Mouse (Mus musculus): ENCODE results near the gene Acin1.
A peak's percentile ranks its signal among the peaks of the same experiment; 100 is the strongest.

Acin1 gene

DNA sequence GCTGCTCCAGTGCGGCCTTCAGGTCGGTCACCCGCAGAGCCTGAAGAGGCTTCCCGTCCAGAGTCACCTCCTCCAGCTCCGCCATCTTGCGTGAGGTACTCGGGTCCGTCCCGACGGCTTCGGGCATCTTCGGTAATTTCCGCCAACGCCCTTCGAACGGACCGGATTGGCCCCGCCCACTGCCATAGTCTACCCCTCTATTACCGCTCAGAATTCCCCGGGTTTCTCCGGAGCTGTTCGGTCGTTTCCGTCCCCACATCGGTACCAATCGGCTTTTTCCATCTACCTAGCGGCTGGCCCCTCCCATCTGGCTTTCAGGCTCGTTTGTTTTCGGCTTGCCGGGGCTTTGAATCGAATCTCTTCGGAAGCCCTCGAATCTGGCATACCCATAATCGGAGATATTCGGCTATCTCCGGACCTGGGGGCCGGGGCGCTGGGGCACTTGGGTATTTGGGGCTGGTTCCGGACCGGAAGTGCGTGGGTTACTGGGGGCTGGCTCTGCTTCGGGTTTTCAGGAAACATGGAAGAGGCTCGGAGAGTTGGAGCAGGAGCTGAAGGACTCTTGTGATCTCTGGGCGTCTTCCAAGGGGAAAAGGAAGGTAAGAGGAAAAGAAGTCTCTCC lies at the start of gene Acin1:
Gene Acin1, minus strand, starts transcription at position 410 of the 622 bp plus-strand sequence.
- peak; percentile 99 for DNase-seq

DNA sequence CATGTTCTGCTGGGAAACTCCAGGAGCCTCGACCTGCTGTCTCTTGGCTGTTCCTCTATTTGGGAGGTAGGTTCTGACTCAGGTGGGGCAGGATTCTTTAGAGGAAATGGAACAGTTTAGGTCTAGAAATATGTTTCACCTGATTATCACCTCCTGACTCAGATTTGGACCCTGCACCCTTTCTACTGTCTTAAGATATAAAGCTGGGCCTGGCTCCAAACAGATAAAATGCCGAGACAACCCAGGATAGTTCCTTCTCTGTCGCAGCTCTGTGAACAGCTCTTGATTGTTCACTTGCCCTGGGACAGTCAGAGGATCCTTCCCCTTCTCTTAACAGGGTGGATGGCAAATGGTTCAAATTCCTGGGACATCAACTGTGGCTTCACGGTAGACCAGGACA lies 48.5 kb upstream of the Acin1 start:
- no peak for DNase-seq

DNA sequence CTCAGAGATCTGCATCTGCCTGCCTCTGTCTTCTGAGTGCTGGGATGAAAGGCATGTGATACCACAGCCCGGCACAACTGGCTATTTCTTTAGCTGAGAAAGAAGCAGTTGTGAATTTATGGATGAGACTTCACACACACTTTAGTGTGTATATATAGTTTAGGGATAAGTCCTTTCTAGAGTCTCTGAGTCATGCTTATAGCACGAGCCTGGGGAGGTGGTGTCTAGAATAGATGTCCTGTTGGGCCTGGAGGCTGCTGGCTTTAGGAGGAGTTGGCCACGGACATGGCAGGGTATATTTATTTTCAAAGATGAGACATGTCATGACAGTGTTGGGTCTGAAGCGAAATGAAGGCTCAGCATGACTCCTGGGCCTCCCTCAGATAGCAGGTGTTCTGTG lies 47.3 kb upstream of the Acin1 start:
- no peak for DNase-seq

DNA sequence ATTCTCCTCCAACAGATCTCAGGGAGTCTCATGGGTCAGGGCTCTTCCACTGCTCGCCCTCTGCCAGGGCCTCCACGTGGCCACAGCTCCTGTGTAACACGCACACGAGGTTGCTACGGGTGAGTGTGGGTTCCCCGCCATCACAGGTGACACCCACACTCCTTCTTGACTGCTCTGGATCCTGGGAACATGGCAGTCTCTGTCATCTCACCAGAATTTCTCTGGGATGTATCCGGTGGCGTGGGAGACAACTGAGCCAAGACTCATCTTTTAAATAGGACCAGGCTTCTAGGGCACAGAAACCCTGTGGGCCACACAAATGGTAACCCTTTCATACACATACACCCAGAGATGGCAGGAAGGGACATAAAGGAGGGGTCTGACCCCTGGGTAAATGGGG lies 45.5 kb upstream of the Acin1 start:
- no peak for DNase-seq

DNA sequence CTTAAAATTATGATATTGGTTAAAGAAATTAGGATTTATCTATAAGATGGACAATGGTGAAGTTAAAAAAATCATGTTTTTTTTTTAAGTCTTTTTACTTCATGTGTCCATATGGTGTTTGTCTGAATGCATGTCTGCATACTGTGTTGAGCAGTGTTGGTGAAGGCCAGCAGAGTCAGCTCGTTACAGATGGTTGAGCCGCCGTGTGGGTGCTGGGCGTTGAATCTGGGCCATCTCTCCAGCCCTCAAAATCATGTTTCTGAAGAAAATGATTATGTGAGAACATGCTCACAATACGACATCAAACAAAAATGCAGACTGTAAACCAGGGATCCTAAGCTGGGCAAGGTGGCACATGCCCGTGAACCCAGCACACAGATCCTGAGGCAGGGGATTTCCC lies 43.6 kb upstream of the Acin1 start:
- DNase-seq = no peak

DNA sequence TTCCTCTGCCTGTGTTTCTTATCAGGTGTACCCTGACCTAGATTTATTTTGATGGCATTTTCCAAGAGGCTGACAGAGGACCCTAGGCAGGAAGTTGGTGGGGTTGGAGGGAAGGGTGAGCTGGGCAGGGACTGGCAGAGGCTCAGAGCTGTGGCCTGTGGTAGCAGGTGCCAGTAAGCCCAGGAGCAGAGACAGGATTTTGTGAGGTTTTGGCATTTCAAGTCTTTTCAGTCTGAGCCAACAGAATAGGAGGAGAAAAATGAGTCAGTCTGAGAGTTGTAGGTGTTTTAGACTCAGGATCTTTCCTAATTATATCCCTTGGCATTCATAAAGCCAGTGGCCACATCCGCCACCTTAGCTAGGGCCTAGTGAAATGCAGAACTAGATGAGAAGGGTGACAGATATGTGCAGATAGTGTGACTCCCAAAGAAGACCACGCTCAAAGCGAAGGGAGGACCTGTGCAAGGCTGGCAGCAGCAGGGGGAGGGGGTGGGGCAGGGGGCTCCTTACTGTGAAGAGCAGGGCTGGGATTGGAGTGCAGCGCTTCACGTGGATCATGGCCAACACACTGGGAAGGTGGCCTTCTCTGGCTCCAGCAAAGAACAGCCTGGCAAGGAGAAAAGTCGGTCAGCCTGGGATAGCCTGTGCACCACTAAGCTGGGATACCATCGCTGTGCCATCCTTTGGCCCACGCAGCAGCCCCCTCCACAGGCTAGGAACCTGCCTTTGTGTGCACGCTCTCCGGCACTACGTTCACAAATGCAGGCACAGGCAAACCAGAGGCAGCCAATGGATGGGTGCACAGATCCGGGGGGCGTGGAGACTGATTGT lies 42.3 kb upstream of the Acin1 start:
- no peak for DNase-seq

DNA sequence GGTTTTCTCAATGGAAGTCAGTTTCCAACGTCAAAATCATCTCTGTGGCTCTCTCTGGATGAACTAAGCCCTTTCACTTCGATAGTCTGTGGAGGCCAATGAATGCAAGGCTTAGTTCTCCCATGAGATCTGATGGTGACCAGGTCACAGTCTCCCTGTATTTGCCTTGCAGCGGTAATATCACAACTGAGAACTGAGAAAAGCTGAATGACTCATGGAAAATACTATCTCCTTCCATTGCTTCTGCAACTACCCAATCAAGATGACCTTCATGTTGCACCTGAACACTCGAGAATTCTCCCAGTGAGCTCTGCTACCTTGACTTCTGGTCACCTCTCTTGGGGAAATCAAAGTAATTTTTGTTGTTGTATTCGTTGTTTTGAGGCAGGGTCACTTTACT lies 40.8 kb upstream of the Acin1 start:
- no peak for DNase-seq

DNA sequence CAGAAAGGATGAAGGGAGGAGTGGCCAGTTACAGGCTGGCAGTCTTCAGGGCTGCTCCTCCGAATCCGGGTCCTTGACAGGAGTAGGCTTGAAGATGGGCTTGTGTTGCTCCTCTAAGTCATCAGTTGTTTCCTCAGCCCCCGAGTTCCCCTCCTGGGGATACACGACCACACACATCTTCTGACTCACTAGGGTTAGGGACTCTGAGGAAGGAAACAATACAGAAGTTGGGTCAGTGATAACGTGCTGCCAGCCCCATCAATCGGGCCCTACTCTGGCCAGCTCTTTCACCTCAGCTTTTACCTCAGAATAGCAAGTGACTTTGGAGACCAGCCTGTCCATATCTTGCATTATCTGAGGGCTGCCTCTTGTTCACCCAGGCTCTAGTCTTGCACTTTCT lies 37.3 kb upstream of the Acin1 start:
- DNase-seq = no peak

DNA sequence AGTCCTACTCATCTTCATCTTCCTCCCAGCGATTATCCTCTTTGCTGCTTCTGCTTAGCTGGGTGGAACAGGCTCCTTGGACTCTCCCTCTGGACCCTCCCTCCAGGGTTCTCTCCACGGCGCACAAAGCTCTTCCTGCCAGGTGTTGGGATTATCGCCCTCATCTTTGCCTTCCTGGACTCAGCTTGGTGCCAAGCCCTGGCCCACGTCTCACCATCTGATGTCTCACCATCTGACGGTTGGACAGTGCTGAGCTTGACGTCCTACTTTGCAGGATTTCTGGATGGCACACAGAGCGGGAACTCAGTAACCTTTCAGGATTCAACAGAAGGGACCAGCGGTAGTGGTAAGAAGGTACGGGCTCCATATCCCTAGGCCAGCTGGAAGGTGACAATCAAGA lies 35.0 kb upstream of the Acin1 start:
- DNase-seq = no peak

DNA sequence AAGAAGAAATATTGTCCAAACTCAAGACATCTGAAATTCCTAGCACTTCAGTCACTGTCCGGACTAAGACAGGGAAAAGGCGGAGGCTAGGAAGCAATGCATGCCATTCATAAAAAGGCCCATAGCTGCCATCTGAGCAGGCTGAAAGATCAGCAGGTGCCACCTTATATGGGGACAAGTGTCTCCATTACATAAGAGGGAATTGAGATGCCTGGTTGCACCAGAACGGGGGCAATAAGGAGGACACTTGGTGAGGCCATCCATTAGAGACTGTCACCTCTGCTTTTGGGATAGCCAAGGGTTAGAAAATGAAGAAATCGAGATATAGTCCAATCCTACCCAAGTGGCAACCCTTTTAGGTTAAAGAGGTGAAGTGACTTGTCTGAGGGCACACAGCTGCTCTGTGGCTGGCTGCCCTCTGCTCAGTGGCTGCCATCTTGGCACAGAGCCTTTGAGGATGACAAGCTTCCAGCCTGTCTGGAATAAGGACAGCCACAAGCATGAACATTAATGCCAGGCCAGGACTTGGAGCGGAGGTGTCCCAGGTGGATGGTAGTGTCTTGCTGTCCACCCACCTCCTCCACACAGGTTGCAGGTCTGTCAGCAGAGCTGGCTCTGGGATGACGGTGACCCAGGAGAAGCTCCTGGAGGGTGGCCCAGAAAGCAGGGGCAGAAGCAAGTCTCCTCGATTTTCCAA lies 34.1 kb upstream of the Acin1 start:
- DNase-seq = no peak

DNA sequence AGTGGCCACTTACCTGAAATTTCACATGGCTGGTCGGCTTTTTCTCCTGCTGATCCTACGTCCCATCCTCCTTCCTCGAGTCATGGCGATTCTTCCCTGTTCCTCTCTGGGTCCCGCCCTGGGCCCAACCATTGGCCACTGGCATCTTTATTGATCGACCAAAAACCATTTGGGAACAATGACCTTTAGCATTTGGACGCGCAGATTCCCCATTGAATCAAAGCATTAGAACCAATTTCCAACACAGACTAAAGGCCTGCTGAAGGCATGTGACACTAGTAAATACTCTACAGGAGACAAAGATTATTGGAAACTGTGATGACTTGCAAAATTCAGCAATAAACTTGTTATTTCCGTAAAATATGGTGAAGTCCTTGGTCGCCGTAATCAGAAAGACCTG lies 33.3 kb upstream of the Acin1 start:
- no peak for DNase-seq

DNA sequence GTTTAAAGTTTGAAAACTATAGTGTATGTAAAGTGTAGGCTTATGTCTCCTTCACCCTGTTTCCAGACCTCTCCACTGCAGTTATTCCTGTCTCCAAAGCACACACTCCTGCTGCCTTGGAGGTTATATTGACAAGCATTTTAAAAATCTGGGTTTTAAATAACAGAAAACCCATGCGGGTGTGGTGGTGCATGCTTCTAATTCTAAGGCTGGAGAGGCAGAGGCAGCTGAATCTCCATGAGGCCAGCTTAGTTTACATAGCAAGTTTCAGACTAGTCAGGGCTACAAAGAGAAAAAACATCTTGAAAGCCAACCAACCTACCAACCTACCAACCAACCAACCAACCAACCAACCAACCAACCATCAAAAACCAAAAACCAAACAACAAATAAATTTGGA lies 28.7 kb upstream of the Acin1 start:
- DNase-seq = no peak

DNA sequence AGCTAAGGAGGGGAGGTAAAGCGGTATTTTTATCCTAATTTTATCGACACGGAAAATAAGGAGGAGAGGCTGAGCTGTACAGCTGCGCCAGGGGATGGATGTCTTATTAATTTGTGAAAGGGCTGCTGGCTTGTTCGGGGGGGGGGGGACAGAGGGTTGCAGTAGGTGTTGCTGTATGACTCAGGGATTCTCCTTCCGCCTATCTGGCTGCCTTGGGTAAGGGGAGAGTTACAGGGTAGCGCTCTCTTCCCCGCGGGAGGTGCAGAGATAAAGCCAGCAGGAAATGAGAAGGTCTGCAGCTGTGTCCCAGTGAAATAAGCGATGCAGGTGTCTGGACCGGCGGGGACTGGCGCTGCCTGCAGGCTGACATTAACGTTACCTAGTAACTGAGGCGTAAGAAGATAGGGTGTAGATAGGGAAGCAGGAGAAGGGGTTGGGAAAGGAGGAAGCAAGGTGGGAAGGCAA lies 27.9 kb upstream of the Acin1 start:
- peak; percentile 17 for DNase-seq

DNA sequence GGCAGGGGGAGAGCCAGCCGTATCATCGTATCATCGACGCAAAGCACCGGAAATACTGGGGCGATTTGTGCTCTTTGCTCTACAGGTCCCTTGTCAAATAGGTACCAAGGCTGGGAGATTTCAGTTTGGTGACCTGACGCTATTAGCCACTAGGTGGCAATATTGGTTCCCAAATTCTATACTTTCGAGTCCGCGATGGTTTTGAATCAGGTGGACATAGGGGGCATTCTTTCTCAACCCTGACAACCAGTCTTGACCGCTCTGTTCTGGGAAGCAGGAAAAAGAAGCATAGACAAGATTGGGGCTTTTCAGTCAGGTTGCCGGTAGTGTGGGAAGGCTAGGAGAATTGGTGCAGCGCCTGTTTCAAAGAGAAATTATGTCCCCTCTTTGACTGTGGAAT lies 27.4 kb upstream of the Acin1 start:
- peak; percentile 91 for DNase-seq

DNA sequence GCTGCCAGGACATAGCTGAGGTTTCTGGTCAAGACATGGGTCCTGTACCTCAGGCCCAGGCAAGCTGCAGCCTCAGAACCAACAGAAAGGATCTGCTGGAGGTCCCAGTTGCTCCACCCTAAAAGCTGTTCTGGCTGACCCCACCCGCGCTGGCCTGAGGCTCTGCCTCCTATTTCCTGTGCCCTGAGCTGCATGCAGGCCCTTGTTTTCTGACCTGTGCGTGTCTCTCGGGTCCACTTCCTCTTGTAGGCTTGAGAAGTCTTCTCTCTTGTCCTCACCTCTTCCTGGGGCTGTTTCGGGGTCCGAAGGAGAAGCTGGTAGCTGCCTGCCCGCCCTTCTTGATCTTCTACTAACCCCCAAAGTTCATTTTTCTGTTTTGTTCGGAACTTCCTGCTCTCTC lies 26.1 kb upstream of the Acin1 start:
- no peak for DNase-seq

DNA sequence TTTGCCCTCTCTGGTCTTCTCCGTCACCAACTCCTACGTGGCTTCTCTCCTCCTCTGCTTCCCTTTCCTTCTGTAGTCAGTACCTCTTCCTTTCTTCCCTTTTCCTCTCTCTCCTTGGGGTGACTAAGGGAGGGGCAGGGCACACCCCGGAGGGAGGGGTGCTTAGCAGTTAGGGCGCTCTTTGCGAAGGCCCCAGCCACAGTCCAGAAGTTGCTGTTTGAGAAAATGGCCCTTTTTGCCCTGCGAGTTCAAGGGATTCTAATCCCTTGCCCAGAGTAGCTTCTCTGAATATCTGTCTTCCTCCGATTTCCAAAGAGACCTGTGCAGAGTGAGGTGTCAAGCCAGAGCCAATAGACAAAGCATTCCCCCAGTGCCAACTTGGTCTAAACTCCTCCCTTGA lies 25.3 kb upstream of the Acin1 start, which contains the start of gene Cebpe:
Gene Cebpe, minus strand, starts transcription at position 101 of the 400 bp plus-strand sequence.
- DNase-seq = no peak

DNA sequence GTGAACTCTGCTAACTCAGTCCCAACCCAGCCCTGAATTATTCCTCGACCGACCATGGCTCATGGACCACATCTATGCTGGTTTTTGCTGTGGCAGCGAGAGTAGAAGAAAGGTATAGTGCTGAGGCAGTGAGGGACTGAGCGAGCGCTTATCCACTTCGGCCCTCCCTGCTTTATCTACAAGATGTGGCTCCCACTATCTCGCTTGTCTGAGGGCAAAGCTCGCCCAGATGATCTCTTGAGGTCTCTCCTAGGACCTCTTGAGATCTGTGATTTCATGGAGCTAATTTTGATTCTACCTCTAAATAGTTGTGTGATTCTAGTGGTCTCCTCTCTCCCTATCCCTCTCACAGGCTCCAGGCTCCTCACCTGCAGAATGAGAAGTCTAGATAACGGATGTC lies 22.3 kb upstream of the Acin1 start:
- no peak for DNase-seq

DNA sequence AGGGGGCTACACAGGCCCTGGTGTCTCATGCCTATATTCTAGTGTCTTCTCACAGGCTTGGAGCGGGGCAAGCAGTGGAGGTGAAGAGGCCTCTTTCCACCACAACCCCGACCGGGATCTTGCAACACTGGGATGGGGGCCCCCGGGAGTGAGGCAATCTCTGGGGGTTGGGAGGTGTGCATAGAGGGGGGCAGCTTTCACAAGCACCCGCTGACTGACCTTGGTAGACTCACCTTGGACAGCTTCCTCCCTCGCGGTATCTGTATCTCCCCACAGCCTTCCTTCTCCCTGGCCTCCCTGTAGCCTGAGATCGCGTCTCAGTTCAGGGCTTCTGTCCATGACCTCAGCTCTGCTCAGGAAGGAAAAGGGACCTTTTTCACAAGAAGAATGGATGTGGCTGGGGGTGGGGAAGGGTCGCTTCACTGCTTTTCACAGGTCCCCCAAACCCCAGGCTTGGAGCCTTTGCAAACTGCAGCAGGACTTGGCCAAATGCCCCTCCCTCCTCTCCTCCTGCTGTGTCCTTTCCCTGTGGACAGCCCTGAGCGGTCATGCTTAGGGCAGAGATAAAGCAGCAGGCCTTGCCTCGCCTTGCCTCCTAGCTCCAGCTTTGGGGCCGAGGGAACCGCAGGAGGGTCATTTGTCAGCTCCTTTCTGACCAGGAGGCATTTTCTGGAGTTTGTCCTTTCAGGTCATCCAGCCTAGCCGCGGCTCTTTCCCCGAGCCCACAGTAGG lies 20.0 kb upstream of the Acin1 start:
- DNase-seq = no peak

DNA sequence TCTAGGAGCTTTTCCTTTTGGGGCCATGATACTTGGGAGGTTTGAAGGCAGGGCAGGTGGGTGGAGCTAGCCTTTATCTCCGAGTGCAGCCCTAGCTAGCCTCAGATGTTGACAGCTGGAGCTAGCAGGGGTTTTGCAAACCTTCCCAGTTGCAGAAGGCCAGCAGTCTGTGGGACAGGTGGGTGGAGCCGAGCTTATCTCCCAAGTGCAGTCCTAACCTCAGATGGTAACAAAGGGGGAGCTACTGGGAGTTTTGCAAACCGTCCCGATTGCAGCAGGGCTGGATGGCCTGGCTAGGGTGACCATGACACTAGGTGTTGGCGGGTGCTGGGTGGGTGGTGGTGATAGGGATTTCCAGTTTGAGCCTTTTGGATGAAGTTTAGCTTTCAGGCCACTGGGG lies 19.1 kb upstream of the Acin1 start:
- DNase-seq = no peak

DNA sequence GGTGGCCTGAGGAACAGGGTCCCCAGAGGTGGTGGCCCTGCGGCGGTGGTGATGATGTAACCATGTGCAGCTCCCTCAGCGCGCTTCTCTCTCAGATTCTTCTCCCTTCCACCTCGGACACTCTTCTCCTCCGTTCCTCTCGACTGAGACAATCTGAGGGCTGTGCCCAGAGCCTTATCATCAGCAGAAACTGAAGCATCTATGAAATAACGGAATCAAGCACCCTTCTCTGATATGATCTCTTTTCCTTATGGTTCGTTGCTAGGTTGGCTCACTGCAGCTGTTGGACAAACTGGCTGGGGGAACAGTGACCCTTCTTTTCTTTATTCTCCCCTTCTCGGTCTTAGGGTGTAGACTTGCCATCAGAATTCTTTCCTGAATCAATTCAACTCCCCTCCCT lies 16.5 kb upstream of the Acin1 start:
- DNase-seq = no peak

DNA sequence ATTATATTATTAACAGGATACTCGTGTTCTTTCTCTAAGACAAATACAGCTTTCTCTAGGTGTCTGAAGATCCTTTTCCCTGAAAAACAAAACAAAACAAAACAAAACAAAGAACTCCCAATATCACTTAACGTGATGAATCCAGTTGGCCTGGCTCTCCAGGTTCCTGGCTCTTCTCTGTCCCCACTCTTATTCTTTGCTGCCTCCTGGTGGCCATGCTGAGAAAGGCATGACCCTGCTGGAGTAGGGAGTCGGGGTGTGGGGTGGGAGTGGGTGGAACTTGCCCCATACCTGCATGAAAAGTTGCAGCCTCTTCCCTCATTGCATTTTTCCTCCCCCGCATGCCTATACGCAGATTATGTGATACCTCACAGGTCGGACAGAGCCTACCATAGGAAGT lies 14.6 kb upstream of the Acin1 start:
- peak; percentile 80 for DNase-seq

DNA sequence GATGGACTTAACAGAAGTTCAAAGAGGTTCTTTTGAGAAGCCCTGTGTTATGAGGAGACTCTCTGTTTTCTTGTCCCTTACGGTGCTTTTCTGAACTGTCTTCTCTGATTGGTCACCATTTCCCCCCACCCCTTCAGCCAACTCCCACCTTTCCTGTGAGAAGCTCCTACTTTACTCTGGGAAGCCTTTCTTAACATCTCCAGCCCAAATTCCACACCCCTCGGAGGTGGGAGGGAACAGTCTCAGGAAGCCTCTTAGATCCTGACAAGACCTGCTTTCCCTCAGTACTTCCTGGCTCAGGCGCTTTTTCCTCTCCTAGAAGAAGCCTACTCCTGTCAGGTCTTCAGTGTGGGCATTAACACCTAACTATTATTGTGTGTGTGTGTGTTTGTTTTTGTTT lies 12.9 kb upstream of the Acin1 start:
- DNase-seq = no peak

DNA sequence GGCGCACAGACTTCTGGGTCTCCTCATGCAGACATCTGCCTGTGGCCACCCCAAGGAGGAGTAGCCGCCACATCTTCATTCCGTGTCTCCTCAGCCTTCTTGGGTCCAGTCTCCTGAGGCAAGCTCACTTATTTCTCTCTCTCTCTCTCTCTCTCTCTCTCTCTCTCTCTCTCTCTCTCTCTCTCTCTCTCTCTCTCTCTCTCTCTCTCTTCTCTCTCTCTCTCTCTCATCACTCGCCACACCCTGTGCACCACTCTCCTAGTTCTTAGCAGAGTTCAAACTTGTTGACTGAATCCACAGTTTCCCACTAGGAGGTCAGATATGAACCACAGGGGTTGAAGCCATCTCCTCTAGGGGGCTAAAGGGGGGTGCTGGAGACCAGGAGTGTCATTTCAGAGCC lies 12.0 kb upstream of the Acin1 start, which contains the start of gene Gm29776:
Gene Gm29776, minus strand, starts transcription at position 101 of the 400 bp plus-strand sequence.
- no peak for DNase-seq

Measured in embryo, embryonic 11 days (tissue).